Mouse (Mus musculus) liver, postnatal 0 days (tissue): ENCODE data around the gene Tspan14. TPM values are rescaled to one million over a fixed set of nuclear protein-coding genes. Genes with fewer than 3 reads are reported as not detected.

Experiments used
- ATAC-seq: fragments of 200-750 bp; cut with Nextera tagmentation; 2 replicates; pipeline ENCODE4 v1.8.0; 2017; ENCODE audit warnings: mild to moderate bottlenecking, moderate library complexity
- DNase-seq: peaks from one replicate; pipeline ENCODE4 v3.0.0-alpha.2; 2016
- H3K27ac ChIP-seq: fragments of 300-500 bp; sonication (generic); 2 replicates; pipeline ENCODE4 v1.5.1; 2014; ENCODE audit warnings: antibody characterized with exemption, moderate library complexity, mild to moderate bottlenecking, low read depth
- H3K27me3 ChIP-seq: fragments of 300-500 bp; sonication (generic); 2 replicates; pipeline ENCODE4 v1.6.1; 2014; ENCODE audit warnings: low read length, control low read depth, mixed read lengths; ENCODE audit not compliant: insufficient read depth
- H3K36me3 ChIP-seq: fragments of 300-500 bp; sonication (generic); replicated peaks from 2 replicates; pipeline ENCODE4 v1.6.1; 2014; ENCODE audit warnings: mild to moderate bottlenecking, control low read depth, low read length, moderate library complexity, mixed read lengths; ENCODE audit not compliant: insufficient read depth
- H3K4me1 ChIP-seq: fragments of 300-500 bp; sonication (generic); 2 replicates; pipeline ENCODE4 v1.6.1; 2014; ENCODE audit warnings: antibody characterized with exemption, mild to moderate bottlenecking, control low read depth; ENCODE audit not compliant: insufficient read depth
- H3K4me2 ChIP-seq: fragments of 300-500 bp; sonication (generic); 2 replicates; pipeline ENCODE4 v1.6.1; 2014; ENCODE audit warnings: low read depth, mild to moderate bottlenecking, low read length, moderate library complexity, mixed read lengths
- H3K4me3 ChIP-seq: fragments of 300-500 bp; sonication (generic); 2 replicates; pipeline ENCODE4 v1.5.1; 2014; ENCODE audit warnings: low read depth, low read length
- H3K9ac ChIP-seq: fragments of 300-500 bp; sonication (generic); replicated peaks from 2 replicates; pipeline ENCODE4 v1.6.1; 2014; ENCODE audit warnings: mild to moderate bottlenecking, moderate library complexity
- H3K9me3 ChIP-seq: fragments of 300-500 bp; sonication (generic); 2 replicates; pipeline ENCODE4 v1.6.1; 2016; ENCODE audit warnings: mild to moderate bottlenecking, control low read depth, low read length, mixed read lengths
- CTCF ChIP-seq: sonication (generic); IDR thresholded peaks from 2 replicates; pipeline ENCODE4 v1.5.1; 2016; ENCODE audit warnings: antibody characterized with exemption, low read depth
- EP300 ChIP-seq: IDR thresholded peaks from 2 replicates; pipeline ENCODE4 v1.6.1; 2016; ENCODE audit warnings: antibody characterized with exemption, low read depth, mild to moderate bottlenecking
- WGBS: fragments of 180-500 bp; shearing (Covaris S2); extraction: QIAGEN DNeasy Blood & Tissue Kit; methylation state at CpG from one replicate; pipeline ENCODE4 v1.1.7; 2014; ENCODE audit not compliant: insufficient replicate concordance; 5-methylcytosine and 5-hydroxymethylcytosine counted together
- polyA plus RNA-seq: library from polyadenylated mRNA; unstranded; fragments of >200 nt; fragmentation: Nextera tagmentation; extraction: Ambion mirVana; gene quantifications from 2 replicates; pipeline ENCODE4 v1.2.1, GENCODE M21; 2015

Tspan14 gene
- polyA plus RNA-seq, 1 experiment from 2014 or later: 24.9 TPM

DNA sequence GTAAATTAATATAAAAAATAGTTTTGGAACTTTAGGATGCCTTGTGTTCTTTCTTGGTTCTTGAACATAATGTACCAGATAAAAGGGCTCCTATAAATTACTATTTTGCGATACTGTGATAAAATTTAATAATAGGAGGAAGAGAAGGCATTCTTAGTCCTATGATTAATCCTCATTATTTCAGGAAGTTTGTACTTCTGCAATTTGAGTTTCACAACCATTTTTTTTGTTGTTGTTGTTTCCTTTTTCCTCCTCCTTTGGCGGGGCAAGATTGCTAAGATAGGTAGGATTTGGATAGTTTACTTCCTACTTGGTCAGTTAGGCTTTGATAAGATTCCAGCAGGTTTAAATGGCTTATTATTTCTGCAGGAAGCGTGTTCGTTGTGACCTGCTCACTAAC lies 19.0 kb upstream of the Tspan14 start:
- ATAC-seq: no peak
- Histone ChIP-seq H3K4me2 (no peak overlapping the region), H3K27me3 (no peaks in the 10 kb centered on the region), H3K9ac (no peak overlapping the region), H3K27ac (no peak overlapping the region), H3K36me3 (no peaks in the 10 kb centered on the region), H3K4me3 (no peak overlapping the region), H3K9me3 (no peaks in the 10 kb centered on the region), H3K4me1 (peaks cover 11% of the 10 kb centered on the region)
- no peak for TF ChIP-seq EP300
- TF ChIP-seq CTCF: no peak
- no peak for DNase-seq
- 57% methylated on average over 4 of the region's 4 CpGs for WGBS

DNA sequence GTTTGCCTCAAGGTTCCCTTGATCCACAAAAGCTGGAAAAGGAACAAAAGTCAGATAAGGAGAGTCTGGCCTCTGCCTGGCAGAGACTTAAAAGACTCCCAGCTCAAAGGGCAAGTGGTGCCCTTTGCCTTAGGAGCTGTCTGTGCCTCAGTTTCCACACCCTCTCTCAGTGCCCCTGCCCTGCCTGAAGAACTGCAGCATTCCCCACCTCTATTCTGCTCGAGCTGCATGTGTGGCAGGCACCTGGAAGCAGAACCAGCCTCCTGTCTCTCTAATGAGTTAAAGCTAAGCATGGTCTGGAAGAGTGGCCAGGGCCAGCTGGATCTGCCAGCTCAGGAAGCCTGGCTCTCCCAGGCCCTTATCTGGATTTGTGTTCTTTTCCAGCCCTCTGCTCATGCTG lies 13.1 kb upstream of the Tspan14 start:
- Histone ChIP-seq H3K4me1 (0 out of 2 replicates have a peak, but pooled peaks cover 2% of the 10 kb centered on the region), H3K27ac (no peak overlapping the region), H3K9me3 (no peaks in the 10 kb centered on the region), H3K36me3 (no peaks in the 10 kb centered on the region), H3K4me3 (no peak overlapping the region), H3K4me2 (no peak overlapping the region), H3K27me3 (no peaks in the 10 kb centered on the region), H3K9ac (no peak overlapping the region)
- ATAC-seq (no peak), DNase-seq (no peak)
- TF ChIP-seq EP300 (no peak), CTCF (no peak)
- 75% methylated on average over 1 of the region's 1 CpGs for WGBS

DNA sequence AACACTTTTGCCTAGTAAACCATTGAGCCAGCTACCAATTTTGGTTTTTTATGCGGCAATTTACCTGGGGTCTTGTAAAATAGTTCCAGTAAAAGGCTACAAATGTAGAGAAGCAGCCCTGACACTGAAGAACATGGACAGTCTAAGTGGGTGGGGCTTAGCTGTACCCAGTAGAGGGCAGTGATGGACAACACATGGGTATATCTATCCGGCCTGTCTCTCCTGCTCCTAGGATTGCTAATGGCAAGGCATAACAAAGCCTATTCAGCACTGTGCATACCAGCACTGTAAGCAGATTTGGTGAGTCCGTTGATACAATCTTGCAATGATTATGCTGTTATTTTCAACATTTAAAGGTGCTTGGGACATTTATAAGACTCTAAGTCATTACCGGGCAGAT lies 12.4 kb upstream of the Tspan14 start:
- DNase-seq (peak; percentile 64), ATAC-seq (peak; percentile 82)
- Histone ChIP-seq H3K9ac (no peak overlapping the region), H3K4me1 (0 out of 2 replicates have a peak, but pooled peaks cover 2% of the 10 kb centered on the region), H3K27ac (no peak overlapping the region), H3K9me3 (no peaks in the 10 kb centered on the region), H3K36me3 (no peaks in the 10 kb centered on the region), H3K27me3 (no peaks in the 10 kb centered on the region), H3K4me2 (no peak overlapping the region), H3K4me3 (no peak overlapping the region)
- 48% methylated on average over 4 of the region's 4 CpGs for WGBS
- TF ChIP-seq CTCF (peak; percentile 92), EP300 (no peak)

DNA sequence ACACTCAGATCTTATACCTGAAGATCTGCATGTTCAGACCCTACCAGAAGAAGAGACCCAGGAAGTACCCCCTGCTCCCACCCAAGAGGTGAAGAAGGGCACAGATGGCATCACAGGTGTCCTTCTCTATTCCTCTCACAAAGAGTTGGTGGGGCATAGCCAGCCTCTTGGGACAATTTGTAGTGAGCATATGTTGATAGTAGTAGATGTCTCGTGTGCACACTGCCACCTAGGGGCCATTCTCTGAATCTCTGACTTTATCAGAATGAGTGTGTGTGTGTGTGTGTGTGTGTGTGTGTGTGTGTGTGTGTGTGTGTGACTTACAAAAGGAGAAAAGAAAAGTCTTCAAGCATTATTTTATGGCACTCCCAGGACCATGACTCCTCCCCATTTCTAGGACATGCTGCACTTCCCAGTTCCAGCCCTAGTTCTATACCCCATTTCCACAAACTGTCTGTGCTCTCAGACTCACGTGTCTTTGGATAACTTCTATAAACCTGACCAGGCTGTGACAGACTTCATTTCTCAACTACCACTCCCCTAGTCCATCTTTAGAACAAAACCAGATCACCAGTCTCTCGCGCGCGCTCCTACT lies 8.6 kb upstream of the Tspan14 start:
- no peaks in the 10 kb centered on the region for H3K27me3 ChIP-seq
- 0 out of 2 replicates have a peak, but pooled peaks cover 2% of the 10 kb centered on the region for H3K4me1 ChIP-seq
- H3K9me3 ChIP-seq: no peaks in the 10 kb centered on the region
- 75% methylated on average over 6 of the region's 6 CpGs for WGBS
- H3K9ac ChIP-seq: no peak overlapping the region
- H3K27ac ChIP-seq: no peak overlapping the region
- H3K36me3 ChIP-seq: no peaks in the 10 kb centered on the region
- no peak overlapping the region for H3K4me3 ChIP-seq
- peak; percentile 82 for DNase-seq
- no peak overlapping the region for H3K4me2 ChIP-seq
- TF ChIP-seq EP300 (no peak; the same call in 1 of the 2 replicates), CTCF (peak; percentile 92)
- peak; percentile 82 for ATAC-seq

DNA sequence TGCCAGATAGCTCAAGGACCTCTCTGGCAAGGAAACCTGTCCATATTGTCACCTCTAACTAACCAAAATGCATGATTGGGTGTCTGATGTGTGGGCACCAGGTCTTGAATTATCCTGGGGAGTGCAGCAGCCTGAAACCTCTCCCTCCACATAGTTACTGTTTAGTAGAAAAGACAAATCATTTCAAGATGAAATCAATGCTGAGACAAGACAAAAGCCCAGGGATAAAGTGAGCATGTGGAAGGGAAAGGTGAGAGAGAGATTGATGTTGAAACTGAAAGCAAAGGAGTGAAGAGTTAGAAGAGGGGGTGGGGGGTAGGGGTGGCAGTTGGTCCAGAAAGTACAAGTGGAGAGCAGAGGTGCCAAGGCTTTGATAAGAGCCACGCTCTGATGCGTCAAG lies 1.4 kb upstream of the Tspan14 start:
- Histone ChIP-seq H3K27me3 (no peaks in the 10 kb centered on the region), H3K9me3 (no peaks in the 10 kb centered on the region), H3K36me3 (no peaks in the 10 kb centered on the region), H3K4me3 (no peak overlapping the region), H3K4me2 (peak overlapping the region; percentile 89), H3K9ac (no peak overlapping the region), H3K27ac (no peak overlapping the region), H3K4me1 (peaks cover 38% of the 10 kb centered on the region)
- 61% methylated on average over 2 of the region's 2 CpGs for WGBS
- TF ChIP-seq CTCF: no peak
- TF ChIP-seq EP300: no peak
- DNase-seq: peak; percentile 9
- ATAC-seq: no peak

DNA sequence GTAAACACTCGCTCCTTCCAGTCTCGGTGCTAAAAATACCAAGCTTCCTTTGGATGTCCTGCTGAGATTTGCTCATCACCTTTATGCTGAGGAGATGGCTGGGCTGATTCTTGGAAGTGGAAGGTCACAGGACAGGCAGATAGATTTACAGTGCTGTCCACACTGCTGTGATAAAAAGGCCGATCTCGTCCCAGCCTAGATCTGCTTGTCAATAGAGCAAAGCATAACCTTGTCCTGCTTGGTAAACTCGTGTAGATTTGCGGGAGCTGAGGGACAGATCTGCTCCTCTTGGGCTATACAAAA lies 942 bp upstream of the Tspan14 start:
- Histone ChIP-seq H3K4me2 (peak overlapping the region; percentile 89), H3K36me3 (no peaks in the 10 kb centered on the region), H3K9ac (peak overlapping the region; percentile 64), H3K9me3 (no peaks in the 10 kb centered on the region), H3K4me1 (peaks cover 43% of the 10 kb centered on the region), H3K27me3 (no peaks in the 10 kb centered on the region), H3K4me3 (peak overlapping the region; percentile 93), H3K27ac (peak overlapping the region; percentile 86)
- DNase-seq (no peak), ATAC-seq (no peak)
- TF ChIP-seq CTCF (no peak), EP300 (no peak)
- 7% methylated on average over 6 of the region's 6 CpGs for WGBS
